Mouse (Mus musculus) neural tube, embryonic 14.5 days (tissue): ENCODE data around the gene Nufip1. TPM values are rescaled to one million over a fixed set of nuclear protein-coding genes. Genes with fewer than 3 reads are reported as not detected.

Experiments used
- ATAC-seq: fragments of 200-750 bp; cut with Nextera tagmentation; 2 replicates; pipeline ENCODE4 v1.8.0; 2017; ENCODE audit warnings: low read depth, mild to moderate bottlenecking, moderate TSS enrichment, moderate library complexity
- H3K27ac ChIP-seq: fragments of 300-500 bp; sonication (generic); 2 replicates; pipeline ENCODE4 v1.5.1; 2014; ENCODE audit warnings: low read depth, mild to moderate bottlenecking, control low read depth, low read length, moderate library complexity, mixed read lengths
- H3K27me3 ChIP-seq: fragments of 300-500 bp; sonication (generic); 2 replicates; pipeline ENCODE4 v1.6.1; 2014; ENCODE audit warnings: low read length; ENCODE audit not compliant: control insufficient read depth, insufficient read depth
- H3K36me3 ChIP-seq: fragments of 300-500 bp; sonication (generic); 2 replicates; pipeline ENCODE4 v1.6.1; 2014; ENCODE audit warnings: low read length, mixed read lengths; ENCODE audit not compliant: control insufficient read depth, insufficient read depth
- H3K4me1 ChIP-seq: fragments of 300-500 bp; sonication (generic); 2 replicates; pipeline ENCODE4 v1.6.1; 2014; ENCODE audit warnings: low read length; ENCODE audit not compliant: control insufficient read depth, insufficient read depth
- H3K4me2 ChIP-seq: fragments of 300-500 bp; sonication (generic); 2 replicates; pipeline ENCODE4 v1.6.1; 2014; ENCODE audit warnings: mild to moderate bottlenecking, low read depth, low read length, control low read depth
- H3K4me3 ChIP-seq: fragments of 300-500 bp; sonication (generic); 2 replicates; pipeline ENCODE4 v1.5.1; 2014; ENCODE audit warnings: low read depth, low read length, control low read depth, mixed read lengths
- H3K9ac ChIP-seq: fragments of 300-500 bp; sonication (generic); replicated peaks from 2 replicates; pipeline ENCODE4 v1.6.1; 2014; ENCODE audit warnings: low read depth, mild to moderate bottlenecking, control low read depth, low read length, mixed read lengths
- H3K9me3 ChIP-seq: fragments of 300-500 bp; sonication (generic); 2 replicates; pipeline ENCODE4 v1.6.1; 2016; ENCODE audit warnings: low read length; ENCODE audit not compliant: control insufficient read depth
- WGBS: fragments of 180-500 bp; shearing (Covaris S2); extraction: QIAGEN DNeasy Blood & Tissue Kit; methylation state at CpG from one replicate; pipeline ENCODE4 v1.1.7; 2014; 5-methylcytosine and 5-hydroxymethylcytosine counted together
- polyA plus RNA-seq: library from polyadenylated mRNA; unstranded; fragments of >200 nt; fragmentation: Nextera tagmentation; extraction: Ambion mirVana; gene quantifications from 2 replicates; pipeline ENCODE4 v1.2.1, GENCODE M21; 2014

Gene Nufip1
- polyA plus RNA-seq, 1 experiment from 2014 or later: 13.4 TPM

GRCm38 (mm10) chr14:76081451-76081850 is 29.2 kb upstream of the Nufip1 start:
- no peaks in the 10 kb centered on the region for H3K9me3 ChIP-seq
- H3K9ac ChIP-seq: no peak overlapping the region
- peaks cover 7% of the 10 kb centered on the region for H3K4me1 ChIP-seq
- no peak overlapping the region for H3K4me3 ChIP-seq
- no peak overlapping the region for H3K4me2 ChIP-seq
- no peaks in the 10 kb centered on the region for H3K27me3 ChIP-seq
- ATAC-seq: no peak
- 65% methylated on average over 11 of the region's 11 CpGs for WGBS
- H3K36me3 ChIP-seq: no peaks in the 10 kb centered on the region
- no peak overlapping the region for H3K27ac ChIP-seq

DNA sequence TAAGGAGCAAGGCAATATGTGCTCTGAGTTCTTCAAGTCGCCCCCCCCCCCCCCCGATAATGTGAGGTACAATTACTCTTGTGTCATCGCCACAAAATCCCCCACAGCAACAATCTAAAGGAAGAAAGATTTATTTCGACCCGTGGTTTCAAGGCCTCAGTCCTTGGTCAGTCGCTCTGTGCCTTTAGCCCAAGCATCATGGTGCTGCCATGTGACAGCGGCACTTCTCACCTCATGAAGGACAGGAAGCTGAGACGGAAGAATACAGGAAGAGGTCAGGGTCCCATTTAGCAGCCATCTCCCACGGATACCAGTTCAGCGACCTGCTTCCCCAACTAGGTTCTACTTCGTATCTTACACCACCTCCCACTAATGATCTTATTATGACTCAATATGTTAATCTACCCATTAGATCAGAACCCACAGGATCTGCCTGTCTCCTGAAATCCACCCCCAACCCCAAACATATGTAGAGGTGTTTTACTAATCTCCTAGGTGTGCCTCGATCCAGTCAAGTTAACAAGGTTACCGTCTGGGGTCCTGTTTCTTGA is 28.5 kb upstream of the Nufip1 start:
- Histone ChIP-seq H3K36me3 (no peaks in the 10 kb centered on the region), H3K27ac (no peak overlapping the region), H3K4me2 (no peak overlapping the region), H3K9ac (no peak overlapping the region), H3K27me3 (no peaks in the 10 kb centered on the region), H3K4me3 (no peak overlapping the region), H3K4me1 (no peaks in the 10 kb centered on the region), H3K9me3 (no peaks in the 10 kb centered on the region)
- 90% methylated on average over 13 of the region's 13 CpGs for WGBS
- no peak for ATAC-seq

DNA sequence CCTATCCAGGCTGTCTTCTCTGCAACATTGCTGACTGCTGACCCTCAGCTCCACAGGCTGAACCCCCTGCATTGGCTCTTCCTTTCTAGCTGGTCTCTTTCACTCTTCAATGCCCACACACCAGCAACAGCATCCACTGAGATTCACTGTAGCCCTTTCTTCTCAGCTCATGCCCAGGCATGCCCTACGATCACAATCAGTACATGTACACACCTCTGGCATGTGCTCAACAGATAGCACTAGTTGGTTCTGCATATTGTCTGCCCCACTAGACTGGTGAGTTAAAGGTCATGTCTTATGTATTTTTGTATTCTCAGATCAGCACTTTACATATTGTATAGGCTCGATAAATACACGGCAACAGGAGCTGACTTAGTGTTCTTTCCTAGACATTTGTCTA is 26.5 kb upstream of the Nufip1 start:
- no peak overlapping the region for H3K9ac ChIP-seq
- no peak overlapping the region for H3K27ac ChIP-seq
- WGBS: 93% methylated on average over 3 of the region's 3 CpGs
- no peaks in the 10 kb centered on the region for H3K27me3 ChIP-seq
- H3K9me3 ChIP-seq: no peaks in the 10 kb centered on the region
- peaks cover 3% of the 10 kb centered on the region; the same call in 1 of the 2 replicates for H3K36me3 ChIP-seq
- H3K4me3 ChIP-seq: no peak overlapping the region
- H3K4me1 ChIP-seq: no peaks in the 10 kb centered on the region
- H3K4me2 ChIP-seq: no peak overlapping the region
- ATAC-seq: no peak

DNA sequence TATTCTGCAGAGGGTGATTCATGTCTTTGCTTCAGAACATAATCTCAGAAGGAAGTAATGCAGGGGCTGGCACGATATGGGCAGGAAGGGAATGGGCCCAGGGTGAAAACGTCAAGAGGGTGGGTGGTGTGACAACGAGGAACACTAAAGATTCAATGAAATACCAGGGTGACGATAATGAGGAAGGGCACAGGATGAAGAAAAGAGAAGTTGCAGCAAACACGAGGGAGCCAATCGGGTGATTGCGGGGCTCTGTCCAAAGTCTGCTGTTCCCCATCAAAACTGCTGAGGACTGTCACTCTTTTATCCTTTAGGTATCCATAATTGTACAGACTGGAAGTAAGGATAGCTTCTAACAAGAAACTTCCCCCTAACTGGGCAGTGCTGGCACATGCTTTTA is 13.4 kb upstream of the Nufip1 start:
- Histone ChIP-seq H3K9me3 (no peaks in the 10 kb centered on the region), H3K9ac (no peak overlapping the region), H3K27me3 (no peaks in the 10 kb centered on the region), H3K4me3 (no peak overlapping the region), H3K36me3 (peaks cover 30% of the 10 kb centered on the region), H3K4me2 (no peak overlapping the region), H3K4me1 (no peaks in the 10 kb centered on the region), H3K27ac (no peak overlapping the region)
- WGBS: 97% methylated on average over 7 of the region's 7 CpGs
- no peak for ATAC-seq

DNA sequence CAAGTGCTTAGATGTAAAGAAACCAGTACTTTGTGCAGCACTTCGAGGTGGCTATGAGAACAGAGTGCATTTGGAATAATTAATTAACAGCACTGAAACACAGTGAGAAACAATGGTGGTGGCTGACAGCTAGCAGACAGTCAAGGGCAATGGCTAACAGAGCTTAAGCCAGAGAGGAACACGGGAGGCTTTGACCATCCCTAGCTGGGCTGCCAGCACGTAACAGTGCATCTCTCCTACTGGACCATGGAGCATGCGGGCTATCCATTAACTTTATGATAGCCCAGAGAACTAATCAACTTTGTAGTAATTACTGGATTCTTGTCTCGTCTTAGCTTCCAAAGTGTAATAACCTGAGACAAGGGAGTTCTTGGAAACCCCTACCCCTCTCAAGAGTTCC is 12.9 kb upstream of the Nufip1 start:
- Histone ChIP-seq H3K36me3 (peaks cover 26% of the 10 kb centered on the region), H3K9ac (no peak overlapping the region), H3K4me2 (no peak overlapping the region), H3K9me3 (no peaks in the 10 kb centered on the region), H3K27ac (no peak overlapping the region), H3K27me3 (no peaks in the 10 kb centered on the region), H3K4me1 (no peaks in the 10 kb centered on the region), H3K4me3 (no peak overlapping the region)
- 92% methylated on average over 5 of the region's 5 CpGs for WGBS
- no peak for ATAC-seq

GRCm38 (mm10) chr14:76099543-76099942 is 11.1 kb upstream of the Nufip1 start:
- Histone ChIP-seq H3K4me2 (no peak overlapping the region), H3K27ac (no peak overlapping the region), H3K9me3 (no peaks in the 10 kb centered on the region), H3K9ac (no peak overlapping the region), H3K4me3 (no peak overlapping the region), H3K4me1 (no peaks in the 10 kb centered on the region), H3K27me3 (no peaks in the 10 kb centered on the region), H3K36me3 (peaks cover 35% of the 10 kb centered on the region)
- 96% methylated on average over 9 of the region's 9 CpGs for WGBS
- no peak for ATAC-seq

- H3K4me2 ChIP-seq: no peak overlapping the region
- no peak for ATAC-seq
- peaks cover 6% of the 10 kb centered on the region; the same call in 1 of the 2 replicates for H3K4me1 ChIP-seq
- no peaks in the 10 kb centered on the region for H3K27me3 ChIP-seq
- no peak overlapping the region for H3K9ac ChIP-seq
- no peaks in the 10 kb centered on the region for H3K9me3 ChIP-seq
- WGBS: 94% methylated on average over 5 of the region's 5 CpGs
- H3K4me3 ChIP-seq: no peak overlapping the region
- peaks cover 28% of the 10 kb centered on the region for H3K36me3 ChIP-seq
- no peak overlapping the region for H3K27ac ChIP-seq
Measured at GRCm38 (mm10) chr14:76115744-76116143, 5.1 kb downstream of the Nufip1 start.

DNA sequence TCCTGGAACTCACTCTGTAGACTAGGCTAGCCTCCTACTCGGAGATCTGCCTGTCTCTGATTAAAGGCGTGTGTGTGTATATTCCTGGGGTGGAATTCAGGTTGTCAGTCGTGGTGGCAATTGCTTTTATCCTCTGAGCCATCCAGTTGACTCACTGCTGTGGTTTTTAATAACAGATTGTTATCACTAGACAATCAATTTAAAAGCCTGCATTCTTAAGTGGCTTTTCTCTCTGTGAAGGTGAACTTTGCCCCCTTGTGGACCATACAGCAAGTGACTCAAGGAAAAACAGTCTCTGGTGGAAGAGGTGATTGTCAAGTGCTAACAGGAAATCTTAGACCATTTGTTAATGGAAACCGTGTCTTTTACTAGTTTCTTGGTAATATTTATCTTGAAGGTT is 8.3 kb downstream of the Nufip1 start:
- no peak overlapping the region for H3K27ac ChIP-seq
- H3K27me3 ChIP-seq: no peaks in the 10 kb centered on the region
- H3K9ac ChIP-seq: no peak overlapping the region
- H3K4me3 ChIP-seq: no peak overlapping the region
- H3K9me3 ChIP-seq: no peaks in the 10 kb centered on the region
- WGBS: 83% methylated on average over 4 of the region's 4 CpGs
- H3K4me2 ChIP-seq: no peak overlapping the region
- no peaks in the 10 kb centered on the region for H3K4me1 ChIP-seq
- ATAC-seq: no peak
- H3K36me3 ChIP-seq: peaks cover 31% of the 10 kb centered on the region

- peaks cover 38% of the 10 kb centered on the region for H3K36me3 ChIP-seq
- WGBS: 93% methylated on average over 4 of the region's 4 CpGs
- no peak overlapping the region for H3K4me3 ChIP-seq
- H3K9me3 ChIP-seq: no peaks in the 10 kb centered on the region
- no peak overlapping the region for H3K27ac ChIP-seq
- no peaks in the 10 kb centered on the region for H3K27me3 ChIP-seq
- no peak overlapping the region for H3K9ac ChIP-seq
- H3K4me2 ChIP-seq: no peak overlapping the region
- ATAC-seq: no peak
- no peaks in the 10 kb centered on the region for H3K4me1 ChIP-seq
Measured at GRCm38 (mm10) chr14:76120472-76120871, 9.8 kb downstream of the Nufip1 start.
